Mouse (Mus musculus): ENCODE measurements at regions not wholly inside any gene's neighbourhood (a gene's known extent, or its start where the extent isn't known, plus 50 kb on each side); places are given as distances from the start of the nearest gene placed in this dataset.

DNA sequence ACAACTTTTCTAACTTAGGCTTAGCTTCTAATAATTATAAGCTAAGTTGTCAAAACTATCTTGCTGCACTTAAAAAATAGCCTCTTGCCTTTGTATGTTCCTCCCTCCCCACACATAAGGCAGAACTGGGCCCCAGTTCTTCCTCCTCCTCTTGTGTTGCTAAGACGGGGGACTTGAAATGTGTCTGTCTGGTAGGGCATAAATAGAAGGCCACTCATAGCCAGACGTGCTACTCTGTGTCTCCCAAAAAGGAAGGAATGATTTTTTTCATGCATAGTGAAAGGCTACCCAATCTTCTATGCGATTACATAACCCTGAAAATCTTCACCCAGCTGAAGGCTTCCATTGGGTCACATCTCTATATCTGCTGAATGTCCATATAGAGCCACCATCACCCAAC is 183.5 kb downstream of the Hsfy2 start:
- intact Hi-C loops (cut with DNase I): no loop called here
- DNase-seq: no peak

DNA sequence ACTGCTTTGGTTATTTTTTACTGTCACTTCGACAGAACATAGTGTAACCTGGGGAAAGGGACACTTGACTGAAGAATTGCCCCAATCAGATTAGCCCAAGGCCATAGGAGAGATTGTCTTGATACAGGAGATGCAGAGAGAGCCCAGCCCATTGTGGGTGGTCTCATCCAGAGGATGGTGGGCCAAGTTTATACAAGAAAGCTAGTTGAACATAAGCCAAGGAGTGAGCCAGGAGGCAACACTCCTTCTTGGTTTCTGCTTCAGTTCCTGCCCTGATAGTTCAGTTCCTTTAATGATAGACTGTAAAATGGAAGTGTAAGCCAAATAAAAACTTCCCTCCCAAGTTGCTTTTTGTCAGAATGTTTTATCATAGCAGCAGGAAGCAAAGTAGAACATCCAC is 194.4 kb downstream of the Hsfy2 start:
- intact Hi-C loops (cut with DNase I): no loop called here
- DNase-seq: no peak

DNA sequence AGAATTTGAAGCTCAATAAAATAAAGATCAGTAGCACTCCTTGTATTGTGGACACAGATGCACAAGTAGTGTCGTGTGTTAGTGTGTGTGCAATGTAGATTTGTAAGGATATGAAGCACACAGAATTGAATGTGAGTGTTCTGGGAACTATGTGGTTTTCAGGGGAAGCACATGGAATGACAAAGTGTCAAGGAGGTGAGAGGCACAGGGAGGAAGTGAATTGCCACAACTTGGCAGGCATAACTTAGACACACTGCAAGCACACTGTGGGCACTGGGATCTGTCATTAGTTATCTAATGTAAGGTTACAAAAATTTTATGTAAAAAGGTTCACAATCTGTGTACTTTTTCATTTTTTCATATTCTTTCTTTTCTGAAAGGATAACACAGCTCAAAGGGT is 230.4 kb downstream of the Hsfy2 start:
- intact Hi-C loops (cut with DNase I): no loop called here

GRCm38 (mm10) chr1:56403351-56403750 is 233.9 kb downstream of the Hsfy2 start:
- intact Hi-C loops (cut with DNase I): no loop called here
- no peak for DNase-seq

More for the DNA sequence above, 230.4 kb downstream of the Hsfy2 start:
- DNase-seq: no peak

- intact Hi-C loops (cut with DNase I): no loop called here
- no peak for DNase-seq
Measured at GRCm38 (mm10) chr1:56395832-56396231, 241.4 kb downstream of the Hsfy2 start.

- intact Hi-C loops (cut with DNase I): no loop called here
Measured at GRCm38 (mm10) chr1:56387086-56387485, 250.1 kb downstream of the Hsfy2 start.

GRCm38 (mm10) chr1:56366319-56366718 is 270.9 kb downstream of the Hsfy2 start:
- no peak for DNase-seq
- intact Hi-C loops (cut with DNase I): no loop called here

More at GRCm38 (mm10) chr1:56387086-56387485, 250.1 kb downstream of the Hsfy2 start:
- DNase-seq: no peak

- no peak for DNase-seq
- intact Hi-C loops (cut with DNase I): no loop called here
Measured at GRCm38 (mm10) chr1:56360857-56361256, 276.4 kb downstream of the Hsfy2 start.

GRCm38 (mm10) chr1:56346638-56347037 is 290.6 kb downstream of the Hsfy2 start:
- no peak for DNase-seq
- intact Hi-C loops (cut with DNase I): no loop called here

- intact Hi-C loops (cut with DNase I): no loop called here
- DNase-seq: no peak
Measured at GRCm38 (mm10) chr1:56344952-56345351, 292.3 kb downstream of the Hsfy2 start.

DNA sequence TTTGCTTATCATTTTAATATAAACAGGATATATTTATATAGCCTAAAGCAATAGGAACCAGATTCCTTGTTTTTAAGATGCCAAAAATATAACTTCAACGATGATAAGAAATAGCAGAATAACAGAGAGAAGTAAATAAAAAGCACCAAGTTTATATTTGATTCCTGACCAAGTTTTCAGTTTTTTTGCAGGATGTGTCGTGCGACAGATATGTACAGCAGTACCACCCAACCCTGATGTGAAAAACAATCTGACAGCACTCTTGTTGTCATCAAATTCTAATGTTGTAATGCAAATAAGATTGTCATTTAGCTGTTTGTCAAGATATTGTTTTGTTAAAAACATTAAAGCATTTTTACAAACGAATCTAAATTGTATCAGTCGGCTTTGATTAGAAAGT is 309.9 kb downstream of the Hsfy2 start:
- DNase-seq: no peak
- intact Hi-C loops (cut with DNase I): no loop called here

- intact Hi-C loops (cut with DNase I): no loop called here
- DNase-seq: no peak
Measured at GRCm38 (mm10) chr1:56308586-56308985, 328.6 kb downstream of the Hsfy2 start.

GRCm38 (mm10) chr1:56294391-56294790 is 342.8 kb downstream of the Hsfy2 start:
- intact Hi-C loops (cut with DNase I): no loop called here

DNA sequence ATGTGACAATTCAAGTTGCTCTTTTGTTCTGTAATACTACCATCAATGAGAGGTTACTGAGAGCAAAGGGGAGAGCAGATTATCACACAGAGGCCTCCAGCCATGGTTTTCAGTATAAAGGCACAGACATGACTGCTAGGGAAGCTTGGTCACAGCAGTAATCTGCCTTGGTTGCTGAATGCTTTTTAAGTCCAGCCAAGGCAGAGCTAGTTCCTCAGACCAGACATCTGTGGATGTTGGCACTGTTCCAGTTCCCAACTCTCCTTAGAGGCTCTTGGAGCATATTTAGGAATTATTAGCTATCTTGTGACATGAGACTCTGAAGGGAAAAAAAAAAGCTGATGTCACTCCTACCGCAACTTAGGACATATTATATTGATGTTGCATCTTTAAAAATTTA is 347.5 kb downstream of the Hsfy2 start:
- DNase-seq: peak in 1 of 2 experiments; percentile 8
- intact Hi-C loops (cut with DNase I): no loop called here

More at GRCm38 (mm10) chr1:56294391-56294790, 342.8 kb downstream of the Hsfy2 start:
- no peak for DNase-seq

DNA sequence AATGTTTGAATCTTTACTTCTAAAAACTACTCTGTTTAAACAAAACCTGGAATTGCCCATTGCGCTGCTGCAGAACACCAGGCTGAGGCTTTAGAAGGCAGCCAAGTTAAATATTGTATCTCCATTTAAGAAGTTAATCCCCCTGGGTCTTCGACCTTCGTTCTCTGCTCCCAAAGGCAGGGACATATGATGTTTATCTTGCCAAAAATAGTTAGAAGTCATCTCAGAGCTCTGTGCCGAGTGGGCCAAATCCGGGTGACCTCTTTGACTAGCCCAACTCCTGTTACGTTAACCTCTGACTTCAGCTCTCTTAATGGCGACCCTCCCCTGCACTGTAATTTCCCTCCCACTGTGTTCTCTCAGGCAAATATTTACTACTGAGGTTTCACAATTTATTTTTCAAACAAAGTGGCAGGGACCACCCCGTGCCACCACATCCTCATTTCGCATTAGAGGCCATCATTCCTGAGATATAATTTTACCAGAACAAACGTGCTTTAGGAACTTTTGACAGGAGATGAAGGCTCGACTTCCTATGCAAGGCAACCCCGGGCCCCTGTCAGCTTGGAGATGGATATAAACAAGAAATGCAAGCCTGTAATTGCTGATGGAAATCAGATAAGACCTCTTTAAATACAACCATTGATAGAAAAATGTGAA is 350.7 kb downstream of the Hsfy2 start:
- intact Hi-C loops (cut with DNase I): no loop called here
- DNase-seq: no peak

GRCm38 (mm10) chr1:56261708-56262107 is 375.5 kb downstream of the Hsfy2 start:
- intact Hi-C loops (cut with DNase I): no loop called here
- no peak for DNase-seq

GRCm38 (mm10) chr1:56260759-56261158 is 376.5 kb downstream of the Hsfy2 start:
- intact Hi-C loops (cut with DNase I): no loop called here
- no peak for DNase-seq

DNA sequence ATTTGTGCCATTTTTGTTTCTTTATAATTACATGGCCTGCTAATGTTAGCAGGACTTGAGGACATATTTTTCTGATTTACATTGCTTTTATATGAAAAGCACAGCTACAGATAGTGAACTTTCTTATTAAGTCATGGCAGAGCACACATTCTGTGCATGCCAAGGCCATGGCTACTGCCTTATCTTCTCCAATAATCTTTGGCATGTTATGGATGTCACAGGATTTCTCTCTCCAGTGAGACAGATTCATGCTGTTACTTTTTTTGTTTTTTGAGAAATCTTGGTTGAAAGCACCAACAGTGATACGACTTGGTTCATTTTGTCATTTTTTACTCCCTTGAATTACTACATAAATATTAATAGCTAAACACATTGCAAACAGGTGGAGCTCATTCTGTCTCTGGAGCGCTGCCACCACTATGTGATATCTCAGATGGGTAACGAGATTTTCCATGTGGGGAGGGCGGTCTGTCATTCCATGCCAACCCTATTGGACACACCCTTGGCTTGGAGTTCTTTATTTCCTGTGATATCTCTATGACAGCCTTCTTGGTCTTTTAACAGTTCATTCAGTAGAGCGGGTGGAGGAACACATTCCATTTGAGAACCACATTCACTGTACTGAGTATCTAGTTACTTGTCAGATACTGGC is 380.3 kb downstream of the Hsfy2 start:
- intact Hi-C loops (cut with DNase I): no loop called here
- no peak for DNase-seq

DNA sequence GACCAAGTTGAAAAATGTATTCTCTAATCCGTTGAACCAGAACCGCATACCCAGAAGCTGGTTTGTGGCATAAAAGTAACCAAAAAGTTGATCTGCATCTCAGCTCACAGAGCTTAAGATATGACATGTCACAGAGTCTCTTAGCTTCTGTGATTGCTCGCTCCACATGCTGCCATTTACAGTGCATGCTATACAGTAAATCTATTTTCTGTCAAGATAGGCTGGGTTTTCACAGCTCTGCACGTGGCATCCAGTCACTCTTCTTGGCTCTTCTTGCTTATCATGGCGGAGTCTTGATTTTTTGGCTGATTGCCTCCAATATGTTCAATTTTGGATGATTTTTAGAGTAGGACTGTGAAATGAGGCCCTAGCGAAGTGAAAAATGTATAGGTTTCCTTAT is 397.5 kb downstream of the Hsfy2 start:
- intact Hi-C loops (cut with DNase I): no loop called here
- DNase-seq: no peak

DNA sequence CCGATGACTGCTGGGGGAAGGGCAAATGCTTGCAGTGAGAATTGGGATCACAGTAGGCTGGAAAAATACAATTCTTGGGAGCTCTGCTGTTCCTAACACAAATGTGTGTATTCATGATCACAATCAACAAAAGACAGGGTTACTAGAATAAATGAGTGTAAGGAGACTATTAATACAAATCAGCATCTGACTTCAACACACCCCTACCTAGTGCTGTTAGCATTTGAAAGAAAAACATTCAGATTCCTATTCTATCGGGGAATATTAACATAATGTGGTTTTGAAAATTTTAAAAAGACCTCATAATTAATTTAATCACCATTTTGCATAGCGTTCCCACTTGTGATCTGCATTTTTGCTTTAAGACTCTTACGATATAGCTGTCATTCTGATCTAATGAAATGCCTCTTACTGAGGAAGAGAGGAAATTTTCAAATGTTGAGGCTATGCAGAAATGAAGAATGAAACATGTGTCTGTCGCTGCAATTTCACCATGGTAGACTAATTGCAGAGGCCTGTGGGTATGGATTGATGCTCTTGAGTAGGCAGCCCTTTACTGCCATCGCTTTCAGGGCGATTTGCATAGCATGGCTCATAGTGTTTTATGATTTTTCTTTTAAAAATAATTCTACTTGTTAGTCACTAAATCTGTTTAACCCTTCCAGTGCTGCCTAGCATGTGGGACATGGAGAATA is 410.8 kb downstream of the Hsfy2 start:
- intact Hi-C loops (cut with DNase I): no loop called here
- DNase-seq: no peak

GRCm38 (mm10) chr1:56219700-56220099 is 417.5 kb downstream of the Hsfy2 start:
- intact Hi-C loops (cut with DNase I): no loop called here
- DNase-seq: no peak
